Mouse (Mus musculus) bone marrow macrophage, adult 2 months (primary cell): ENCODE measurements around the gene Rpl3.

Experiments
- CTCF ChIP-seq: IDR thresholded peaks from 2 replicates; pipeline ENCODE4 v1.5.1; 2012; ENCODE audit warnings: low read depth, mild to moderate bottlenecking, low read length, moderate library complexity
- POLR2A ChIP-seq: IDR thresholded peaks from 2 replicates; pipeline ENCODE4 v1.6.1; 2012; ENCODE audit warnings: mild to moderate bottlenecking, low read depth, low read length, borderline replicate concordance

- TF ChIP-seq CTCF (no peak), POLR2A (no peak)
Observed at GRCm38 (mm10) chr15:80115256-80115655, 23.6 kb upstream of the Rpl3 start.
